Mouse (Mus musculus) forebrain, embryonic 14.5 days (tissue): ENCODE results near the gene Ddx24. TPM values are rescaled to one million over a fixed set of nuclear protein-coding genes. Genes with fewer than 3 reads are reported as not detected.

Experiments used
- ATAC-seq: fragments of 200-750 bp; cut with Nextera tagmentation; 2 replicates; pipeline ENCODE4 v1.8.0; 2017; ENCODE audit warnings: mild to moderate bottlenecking, moderate library complexity
- DNase-seq: peaks from one replicate; pipeline ENCODE4 v3.0.0-alpha.2; 2015; ENCODE audit warnings: low spot score
- H3K27ac ChIP-seq: fragments of 300-500 bp; sonication (generic); 2 replicates; pipeline ENCODE4 v1.5.1; 2014; ENCODE audit warnings: low read depth, mild to moderate bottlenecking, control low read depth, low read length, moderate library complexity
- H3K27me3 ChIP-seq: fragments of 300-500 bp; sonication (generic); replicated peaks from 2 replicates; pipeline ENCODE4 v1.6.1; 2014; ENCODE audit warnings: low read length, control low read depth, mixed read lengths; ENCODE audit not compliant: control insufficient read depth, insufficient read depth
- H3K36me3 ChIP-seq: fragments of 300-500 bp; sonication (generic); 2 replicates; pipeline ENCODE4 v1.6.1; 2014; ENCODE audit warnings: low read length, control low read depth; ENCODE audit not compliant: control insufficient read depth, insufficient read depth
- H3K4me1 ChIP-seq: fragments of 300-500 bp; sonication (generic); 2 replicates; pipeline ENCODE4 v1.6.1; 2014; ENCODE audit warnings: antibody characterized with exemption, low read length, control low read depth; ENCODE audit not compliant: control insufficient read depth, insufficient read depth
- H3K4me2 ChIP-seq: fragments of 300-500 bp; sonication (generic); 2 replicates; pipeline ENCODE4 v1.6.1; 2014; ENCODE audit warnings: mild to moderate bottlenecking, control low read depth, low read length
- H3K4me3 ChIP-seq: fragments of 300-500 bp; sonication (generic); 2 replicates; pipeline ENCODE4 v1.5.1; 2014; ENCODE audit warnings: low read depth, low read length, control low read depth
- H3K9ac ChIP-seq: fragments of 300-500 bp; sonication (generic); 2 replicates; pipeline ENCODE4 v1.6.1; 2014; ENCODE audit warnings: mild to moderate bottlenecking, low read length, control low read depth, moderate library complexity
- H3K9me3 ChIP-seq: fragments of 300-500 bp; sonication (generic); replicated peaks from 2 replicates; pipeline ENCODE4 v1.6.1; 2016; ENCODE audit warnings: low read length, control low read depth, mixed read lengths; ENCODE audit not compliant: control insufficient read depth
- WGBS: fragments of 180-500 bp; shearing (Covaris S2); extraction: QIAGEN DNeasy Blood & Tissue Kit; methylation state at CpG from one replicate; pipeline ENCODE4 v1.1.7; 2014; 5-methylcytosine and 5-hydroxymethylcytosine counted together
- polyA plus RNA-seq: library from polyadenylated mRNA; unstranded; fragments of >200 nt; fragmentation: Nextera tagmentation; extraction: Ambion mirVana; gene quantifications from 2 replicates; pipeline ENCODE4 v1.2.1, GENCODE M21; 2014

Ddx24 gene
- polyA plus RNA-seq, 1 experiment from 2014 or later = 110 TPM

DNA sequence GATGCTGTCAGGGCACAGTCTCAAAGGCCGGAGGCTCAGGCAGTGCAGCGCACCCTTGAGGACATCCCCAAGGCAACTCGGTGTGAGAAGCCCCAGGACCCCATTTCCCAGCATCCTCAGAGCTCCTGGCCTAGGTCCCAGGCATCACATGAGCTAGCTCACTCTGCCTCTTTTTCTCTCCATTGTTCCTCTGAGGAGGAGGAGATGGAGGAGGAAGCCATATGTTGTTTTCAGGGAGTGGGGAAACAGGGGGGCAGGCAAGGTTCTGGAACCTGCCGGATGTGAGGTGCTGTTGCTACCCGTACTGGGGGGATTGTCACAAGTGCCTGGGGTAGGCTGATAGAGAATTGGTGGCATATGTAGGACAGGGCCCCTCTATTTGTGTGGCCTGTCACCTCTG is 49.5 kb downstream of the Ddx24 start:
- Histone ChIP-seq H3K9ac (no peak overlapping the region), H3K4me1 (no peaks in the 10 kb centered on the region), H3K9me3 (no peaks in the 10 kb centered on the region), H3K27ac (peak overlapping the region; percentile 34), H3K36me3 (no peaks in the 10 kb centered on the region), H3K27me3 (no peaks in the 10 kb centered on the region), H3K4me2 (no peak overlapping the region), H3K4me3 (no peak overlapping the region)
- peak; percentile 78 for DNase-seq
- 56% methylated on average over 5 of the region's 5 CpGs for WGBS
- peak; percentile 74 for ATAC-seq

GRCm38 (mm10) chr12:103373530-103374236 is 51.9 kb downstream of the Ddx24 start:
- H3K27ac ChIP-seq = no peak overlapping the region
- H3K9ac ChIP-seq = no peak overlapping the region
- no peaks in the 10 kb centered on the region for H3K9me3 ChIP-seq
- ATAC-seq (no peak), DNase-seq (no peak)
- H3K4me3 ChIP-seq = no peak overlapping the region
- H3K4me1 ChIP-seq = no peaks in the 10 kb centered on the region
- no peaks in the 10 kb centered on the region for H3K27me3 ChIP-seq
- no peak overlapping the region for H3K4me2 ChIP-seq
- 80% methylated on average over 8 of the region's 8 CpGs for WGBS
- H3K36me3 ChIP-seq = no peaks in the 10 kb centered on the region

DNA sequence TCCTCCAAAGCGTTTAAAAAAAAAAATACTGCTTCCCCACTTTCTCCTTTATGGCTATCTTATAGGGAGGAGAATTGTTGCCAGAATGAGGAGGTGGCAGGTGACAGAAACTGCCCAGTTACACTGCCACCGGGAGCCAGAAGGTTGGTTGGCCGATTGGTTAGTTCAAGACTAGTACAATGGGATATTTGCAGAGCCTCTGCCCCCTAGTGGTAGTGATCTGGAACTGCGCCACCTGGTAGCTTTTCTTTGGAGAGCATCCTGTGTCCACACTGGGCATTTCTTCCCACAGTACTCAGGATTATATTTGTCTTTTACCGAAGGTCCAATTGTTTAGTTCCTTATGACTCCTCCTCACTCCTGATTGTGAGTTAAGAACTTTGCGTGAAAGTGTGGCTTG is 53.9 kb downstream of the Ddx24 start:
- Histone ChIP-seq H3K4me2 (no peak overlapping the region), H3K4me1 (no peaks in the 10 kb centered on the region), H3K36me3 (no peaks in the 10 kb centered on the region), H3K4me3 (no peak overlapping the region), H3K27me3 (no peaks in the 10 kb centered on the region), H3K9me3 (no peaks in the 10 kb centered on the region), H3K9ac (no peak overlapping the region), H3K27ac (no peak overlapping the region)
- WGBS = 25% methylated on average over 6 of the region's 6 CpGs
- peak; percentile 58 for DNase-seq
- no peak for ATAC-seq

- DNase-seq (no peak), ATAC-seq (no peak)
- H3K4me3 ChIP-seq = no peak overlapping the region
- no peaks in the 10 kb centered on the region for H3K4me1 ChIP-seq
- no peak overlapping the region for H3K9ac ChIP-seq
- H3K9me3 ChIP-seq = no peaks in the 10 kb centered on the region
- WGBS = 89% methylated on average over 4 of the region's 4 CpGs
- no peaks in the 10 kb centered on the region for H3K27me3 ChIP-seq
- H3K4me2 ChIP-seq = no peak overlapping the region
- no peaks in the 10 kb centered on the region for H3K36me3 ChIP-seq
- no peak overlapping the region for H3K27ac ChIP-seq
These were observed 54.8 kb downstream of the Ddx24 start for GRCm38 (mm10) chr12:103370861-103371260.

GRCm38 (mm10) chr12:103368777-103369176 is 56.9 kb downstream of the Ddx24 start:
- Histone ChIP-seq H3K4me3 (no peak overlapping the region), H3K9me3 (no peaks in the 10 kb centered on the region), H3K9ac (no peak overlapping the region), H3K36me3 (no peaks in the 10 kb centered on the region), H3K27ac (no peak overlapping the region), H3K27me3 (no peaks in the 10 kb centered on the region), H3K4me2 (no peak overlapping the region), H3K4me1 (no peaks in the 10 kb centered on the region)
- no peak for ATAC-seq
- no peak for DNase-seq
- 67% methylated on average over 2 of the region's 2 CpGs for WGBS

DNA sequence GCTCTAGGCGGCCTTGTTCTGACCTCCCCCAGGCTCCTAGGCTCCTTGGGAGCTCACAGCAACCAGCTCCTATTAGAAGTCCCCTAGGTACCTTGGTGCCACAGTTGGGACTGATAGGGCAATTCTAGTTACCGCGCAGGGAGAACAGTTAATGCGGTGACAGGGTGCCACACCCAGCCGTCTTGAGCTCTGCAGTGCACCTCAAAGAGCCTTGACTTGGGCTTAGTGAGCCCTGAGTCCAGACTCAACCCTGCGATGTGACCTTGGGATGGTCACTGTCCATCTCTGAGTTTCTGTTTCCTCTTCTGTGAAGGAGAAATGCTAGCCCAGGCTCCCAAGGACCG is 57.3 kb downstream of the Ddx24 start:
- no peaks in the 10 kb centered on the region for H3K9me3 ChIP-seq
- H3K27ac ChIP-seq = no peak overlapping the region
- no peaks in the 10 kb centered on the region for H3K36me3 ChIP-seq
- no peaks in the 10 kb centered on the region for H3K27me3 ChIP-seq
- no peaks in the 10 kb centered on the region for H3K4me1 ChIP-seq
- H3K4me2 ChIP-seq = no peak overlapping the region
- 84% methylated on average over 7 of the region's 7 CpGs for WGBS
- ATAC-seq (no peak), DNase-seq (no peak)
- H3K9ac ChIP-seq = no peak overlapping the region
- H3K4me3 ChIP-seq = no peak overlapping the region

- DNase-seq = peak; percentile 83
- Histone ChIP-seq H3K4me1 (no peaks in the 10 kb centered on the region), H3K27ac (no peak overlapping the region), H3K9ac (no peak overlapping the region), H3K4me3 (no peak overlapping the region), H3K9me3 (no peaks in the 10 kb centered on the region), H3K36me3 (no peaks in the 10 kb centered on the region), H3K4me2 (0 out of 2 replicates have a peak overlapping the region, but pooled peaks have one; percentile 12), H3K27me3 (no peaks in the 10 kb centered on the region)
- peak; percentile 87 for ATAC-seq
- WGBS = 23% methylated on average over 18 of the region's 18 CpGs
These were observed 57.9 kb downstream of the Ddx24 start for GRCm38 (mm10) chr12:103367620-103368325.

DNA sequence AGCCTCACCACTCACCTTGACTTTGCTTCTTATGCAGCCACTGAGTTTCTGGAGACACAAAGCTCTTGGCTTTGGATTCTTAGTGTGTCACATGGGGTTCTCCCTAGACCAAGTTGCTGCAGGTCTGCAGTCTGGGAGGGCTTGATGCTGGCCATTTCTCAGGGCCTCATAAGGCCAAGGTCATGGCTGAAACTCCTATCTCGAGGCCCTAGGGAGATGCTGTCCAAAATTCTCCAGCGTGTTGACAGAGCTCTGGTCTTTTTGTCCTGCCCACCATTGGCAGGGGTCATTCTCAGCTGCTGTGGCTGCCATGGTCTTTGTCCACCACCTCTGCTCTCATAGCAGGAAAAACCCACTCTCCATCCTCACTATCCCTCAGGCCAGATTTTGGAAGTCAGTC is 58.5 kb downstream of the Ddx24 start:
- Histone ChIP-seq H3K27me3 (no peaks in the 10 kb centered on the region), H3K27ac (no peak overlapping the region), H3K4me2 (no peak overlapping the region), H3K36me3 (no peaks in the 10 kb centered on the region), H3K4me1 (no peaks in the 10 kb centered on the region), H3K9ac (no peak overlapping the region), H3K4me3 (no peak overlapping the region), H3K9me3 (no peaks in the 10 kb centered on the region)
- ATAC-seq (no peak), DNase-seq (no peak)
- WGBS = 82% methylated on average over 2 of the region's 2 CpGs

DNA sequence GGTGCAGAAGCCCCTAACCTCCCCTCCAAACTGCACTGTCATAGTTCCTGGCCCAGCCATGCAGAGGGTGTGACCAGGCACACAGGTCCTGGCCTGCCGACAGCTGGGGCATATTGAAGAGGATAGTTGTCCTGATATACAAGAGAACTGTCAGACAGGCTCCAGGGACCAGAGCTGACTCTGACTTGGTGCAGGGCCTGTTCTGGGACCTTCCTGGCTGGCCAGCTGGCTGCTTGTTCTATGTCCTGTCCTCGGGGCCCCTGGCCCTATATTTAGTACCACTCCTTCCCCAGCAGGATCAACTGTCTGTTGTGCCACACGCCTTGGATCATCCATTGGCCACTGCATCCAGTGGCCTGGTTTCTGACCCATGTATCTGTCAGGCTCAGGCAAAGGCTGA is 63.3 kb downstream of the Ddx24 start:
- ATAC-seq = no peak
- WGBS = 83% methylated on average over 3 of the region's 3 CpGs
- no peak overlapping the region for H3K9ac ChIP-seq

More for the DNA sequence above, 63.3 kb downstream of the Ddx24 start:
- H3K27ac ChIP-seq = no peak overlapping the region
- H3K9me3 ChIP-seq = no peaks in the 10 kb centered on the region
- DNase-seq = no peak
- no peak overlapping the region for H3K4me2 ChIP-seq
- no peaks in the 10 kb centered on the region for H3K27me3 ChIP-seq
- H3K4me3 ChIP-seq = no peak overlapping the region
- no peaks in the 10 kb centered on the region for H3K36me3 ChIP-seq
- no peaks in the 10 kb centered on the region for H3K4me1 ChIP-seq
